Mouse (Mus musculus) midbrain, postnatal 0 days (tissue): ENCODE measurements at regions not wholly inside any gene's neighbourhood (a gene's known extent, or its start where the extent isn't known, plus 50 kb on each side); places are given as distances from the start of the nearest gene placed in this dataset.

Experiments used
- ATAC-seq: fragments of 200-750 bp; cut with Nextera tagmentation; 2 replicates; pipeline ENCODE4 v1.8.0; 2017; ENCODE audit warnings: moderate number of reproducible peaks, mild to moderate bottlenecking, moderate TSS enrichment, moderate library complexity; ENCODE audit not compliant: low FRiP score
- DNase-seq: peaks from one replicate; pipeline ENCODE4 v3.0.0-alpha.2; 2015; ENCODE audit warnings: low spot score
- H3K27ac ChIP-seq: fragments of 300-500 bp; sonication (generic); 2 replicates; pipeline ENCODE4 v1.5.1; 2014; ENCODE audit warnings: low read depth, mild to moderate bottlenecking, low read length, mixed read lengths
- H3K27me3 ChIP-seq: fragments of 300-500 bp; sonication (generic); 2 replicates; pipeline ENCODE4 v1.6.1; 2014; ENCODE audit warnings: low read length, control low read depth, mixed read lengths; ENCODE audit not compliant: insufficient read depth
- H3K36me3 ChIP-seq: fragments of 300-500 bp; sonication (generic); 2 replicates; pipeline ENCODE4 v1.6.1; 2014; ENCODE audit warnings: low read length, control low read depth, mixed read lengths; ENCODE audit not compliant: insufficient read depth
- H3K4me1 ChIP-seq: fragments of 300-500 bp; sonication (generic); 2 replicates; pipeline ENCODE4 v1.6.1; 2014; ENCODE audit warnings: mild to moderate bottlenecking, control low read depth, antibody characterized with exemption, low read length, mixed read lengths; ENCODE audit not compliant: insufficient read depth
- H3K4me2 ChIP-seq: fragments of 300-500 bp; sonication (generic); 2 replicates; pipeline ENCODE4 v1.6.1; 2014; ENCODE audit warnings: low read depth, mild to moderate bottlenecking, low read length, mixed read lengths; ENCODE audit not compliant: poor library complexity, severe bottlenecking
- H3K4me3 ChIP-seq: fragments of 300-500 bp; sonication (generic); 2 replicates; pipeline ENCODE4 v1.5.1; 2014; ENCODE audit warnings: low read depth, mild to moderate bottlenecking, low read length, moderate library complexity
- H3K9ac ChIP-seq: fragments of 300-500 bp; sonication (generic); replicated peaks from 2 replicates; pipeline ENCODE4 v1.6.1; 2014; ENCODE audit warnings: mild to moderate bottlenecking, low read length, moderate library complexity, mixed read lengths; ENCODE audit not compliant: poor library complexity, severe bottlenecking
- H3K9me3 ChIP-seq: fragments of 300-500 bp; sonication (generic); 2 replicates; pipeline ENCODE4 v1.6.1; 2016; ENCODE audit warnings: low read length, control low read depth
- CTCF ChIP-seq: IDR thresholded peaks from 2 replicates; pipeline ENCODE4 v1.5.1; 2016; ENCODE audit warnings: antibody characterized with exemption, mild to moderate bottlenecking
- WGBS: fragments of 180-500 bp; shearing (Covaris S2); extraction: QIAGEN DNeasy Blood & Tissue Kit; methylation state at CpG from one replicate; pipeline ENCODE4 v1.1.7; 2014; 5-methylcytosine and 5-hydroxymethylcytosine counted together

DNA sequence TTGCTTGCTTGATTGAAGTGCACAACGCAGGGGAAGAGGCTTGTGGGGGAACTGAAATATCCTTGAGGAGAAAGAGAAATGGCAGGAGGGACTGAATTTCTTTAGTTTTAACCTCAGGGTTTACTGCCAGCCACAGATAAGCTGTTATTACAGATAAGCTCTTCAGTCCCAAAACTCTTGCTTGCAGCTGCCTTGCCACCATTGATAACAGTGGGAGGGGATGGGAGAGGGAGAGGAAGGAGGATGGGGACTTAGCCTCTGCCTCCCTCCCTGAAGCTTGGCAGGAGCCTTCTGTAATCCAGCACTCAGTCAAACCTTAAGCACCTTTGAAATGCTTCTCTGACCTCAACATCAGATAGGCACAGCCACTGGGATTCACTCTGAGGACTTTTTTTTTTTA is 471.4 kb upstream of the Lsamp start:
- Histone ChIP-seq H3K4me1 (no peaks in the 10 kb centered on the region), H3K27ac (no peak overlapping the region), H3K27me3 (no peaks in the 10 kb centered on the region), H3K9me3 (no peaks in the 10 kb centered on the region), H3K9ac (no peak overlapping the region), H3K36me3 (no peaks in the 10 kb centered on the region), H3K4me3 (no peak overlapping the region), H3K4me2 (no peak overlapping the region)
- 25% methylated on average over 1 of the region's 1 CpGs for WGBS
- DNase-seq (no peak), ATAC-seq (no peak)
- no peak for TF ChIP-seq CTCF

DNA sequence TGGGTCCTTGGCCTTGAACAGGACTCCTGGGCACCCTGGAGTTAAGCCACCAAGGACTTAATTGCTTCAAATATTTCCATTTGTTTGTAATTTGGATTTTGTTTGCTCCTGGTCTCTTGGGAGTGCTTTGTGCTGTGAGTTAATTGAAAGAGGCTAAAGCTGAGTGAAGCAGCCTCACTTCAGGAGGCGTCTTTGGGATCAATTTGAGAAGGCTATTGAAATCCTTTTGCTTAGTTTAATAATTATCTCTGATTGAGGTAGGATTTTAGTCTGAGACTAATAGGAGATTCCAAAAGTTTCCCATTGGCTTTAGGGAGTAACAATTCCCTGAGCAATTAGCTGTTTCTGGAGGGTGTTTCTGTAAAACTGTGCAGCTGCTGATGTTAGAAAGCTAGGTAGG is 470.5 kb upstream of the Lsamp start:
- Histone ChIP-seq H3K27me3 (no peaks in the 10 kb centered on the region), H3K36me3 (no peaks in the 10 kb centered on the region), H3K9me3 (no peaks in the 10 kb centered on the region), H3K4me1 (no peaks in the 10 kb centered on the region), H3K9ac (no peak overlapping the region), H3K4me2 (no peak overlapping the region), H3K4me3 (no peak overlapping the region), H3K27ac (no peak overlapping the region)
- ATAC-seq (no peak), DNase-seq (no peak)
- 32% methylated on average over 1 of the region's 1 CpGs for WGBS
- no peak for TF ChIP-seq CTCF

DNA sequence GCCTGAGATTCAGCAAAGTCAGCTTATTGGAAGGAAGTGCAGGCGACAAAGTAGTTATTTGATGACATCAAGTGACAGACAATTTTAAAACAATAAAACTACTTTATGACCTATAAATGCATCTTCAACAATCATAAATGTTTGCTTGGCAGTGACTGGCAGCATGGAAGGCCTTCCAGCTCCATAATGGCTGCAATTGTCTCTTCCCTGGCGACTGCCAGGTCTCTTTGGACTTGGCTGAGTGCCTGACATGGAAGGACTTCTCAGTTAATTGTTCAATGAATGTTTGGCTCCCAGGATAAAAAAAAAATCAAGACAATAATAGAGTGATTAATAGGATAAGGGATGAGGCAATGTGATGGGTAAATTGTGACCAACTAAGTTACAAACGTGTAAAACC is 453.1 kb upstream of the Lsamp start:
- Histone ChIP-seq H3K4me2 (no peak overlapping the region), H3K9ac (no peak overlapping the region), H3K4me3 (no peak overlapping the region), H3K36me3 (no peaks in the 10 kb centered on the region), H3K9me3 (no peaks in the 10 kb centered on the region), H3K4me1 (no peaks in the 10 kb centered on the region), H3K27ac (no peak overlapping the region), H3K27me3 (no peaks in the 10 kb centered on the region)
- TF ChIP-seq CTCF: no peak
- ATAC-seq: no peak; the same call in 1 of the 2 replicates
- WGBS: 58% methylated on average over 3 of the region's 3 CpGs
- DNase-seq: peak; percentile 71

DNA sequence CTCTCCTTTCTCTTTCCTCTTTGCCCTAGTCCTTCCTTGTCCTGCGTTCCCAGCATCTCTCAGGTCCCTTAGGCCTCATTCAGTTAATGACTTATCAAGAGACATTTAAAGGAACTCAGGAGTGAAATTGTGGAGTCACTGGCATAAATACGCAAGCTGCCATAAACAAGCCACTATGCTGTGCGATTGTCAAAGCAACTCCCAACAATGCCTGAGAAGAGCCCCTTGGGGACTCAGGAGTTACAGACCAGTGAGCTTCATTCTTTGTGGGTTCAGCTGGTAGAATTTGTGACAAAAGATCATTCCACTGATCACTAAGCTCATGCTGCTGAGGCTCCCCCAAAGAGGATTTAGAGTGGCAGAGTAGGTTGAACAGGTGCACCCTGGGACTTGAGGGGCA is 451.4 kb upstream of the Lsamp start:
- H3K4me1 ChIP-seq: no peaks in the 10 kb centered on the region
- DNase-seq (peak; percentile 72), ATAC-seq (no peak)
- H3K4me3 ChIP-seq: no peak overlapping the region
- no peak overlapping the region for H3K9ac ChIP-seq
- 42% methylated on average over 3 of the region's 3 CpGs for WGBS
- H3K4me2 ChIP-seq: no peak overlapping the region
- H3K36me3 ChIP-seq: no peaks in the 10 kb centered on the region
- H3K9me3 ChIP-seq: no peaks in the 10 kb centered on the region
- H3K27ac ChIP-seq: no peak overlapping the region
- TF ChIP-seq CTCF: no peak
- no peaks in the 10 kb centered on the region for H3K27me3 ChIP-seq

DNA sequence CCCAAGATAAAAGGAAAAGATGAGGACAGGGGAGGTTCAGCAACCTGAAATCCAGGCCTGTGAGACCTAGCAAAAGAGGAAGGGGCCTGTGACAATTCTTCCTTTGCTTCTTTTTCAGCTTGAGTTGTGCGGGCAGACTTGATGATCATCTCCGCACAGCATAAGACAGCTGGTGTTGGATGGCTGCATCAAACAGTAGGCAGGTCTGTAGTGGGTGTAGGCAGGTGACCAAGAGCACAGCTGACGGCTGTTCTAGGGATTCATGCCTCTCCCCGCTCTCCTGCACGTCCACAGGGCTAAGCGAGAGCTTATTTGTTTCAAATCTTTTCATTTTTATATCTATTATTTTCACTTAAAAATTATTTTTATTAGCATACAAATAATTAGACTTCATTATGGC is 450.8 kb upstream of the Lsamp start:
- H3K4me2 ChIP-seq: no peak overlapping the region
- 92% methylated on average over 6 of the region's 6 CpGs for WGBS
- no peak for TF ChIP-seq CTCF
- H3K4me1 ChIP-seq: no peaks in the 10 kb centered on the region
- DNase-seq (peak; percentile 56), ATAC-seq (no peak; the same call in 1 of the 2 replicates)
- no peak overlapping the region for H3K9ac ChIP-seq
- no peaks in the 10 kb centered on the region for H3K9me3 ChIP-seq
- H3K36me3 ChIP-seq: no peaks in the 10 kb centered on the region
- H3K27ac ChIP-seq: no peak overlapping the region
- no peak overlapping the region for H3K4me3 ChIP-seq
- no peaks in the 10 kb centered on the region for H3K27me3 ChIP-seq

DNA sequence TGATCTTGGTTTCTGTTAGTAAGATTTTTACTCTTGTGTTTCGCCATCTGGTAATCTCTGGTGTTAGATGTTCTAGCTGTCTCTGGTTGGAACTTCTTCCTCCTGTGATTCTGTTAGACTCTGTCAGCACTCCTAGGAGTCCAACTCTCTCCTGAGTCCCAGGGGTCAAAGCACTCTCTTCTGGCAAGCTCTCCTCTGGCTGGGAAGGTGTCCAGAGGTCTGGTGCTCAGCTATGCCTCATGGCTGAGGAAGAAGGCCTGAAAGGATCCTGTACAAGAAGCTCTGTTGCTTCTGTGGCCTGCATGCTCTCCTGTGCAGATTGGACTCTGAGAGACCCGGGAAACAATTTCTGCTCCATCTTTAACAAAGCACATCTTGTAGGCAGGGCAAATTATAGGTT is 430.8 kb upstream of the Lsamp start:
- no peak overlapping the region for H3K27ac ChIP-seq
- no peaks in the 10 kb centered on the region for H3K4me1 ChIP-seq
- no peak for DNase-seq
- H3K4me3 ChIP-seq: no peak overlapping the region
- no peak for ATAC-seq
- H3K9ac ChIP-seq: no peak overlapping the region
- no peak overlapping the region for H3K4me2 ChIP-seq
- no peaks in the 10 kb centered on the region for H3K27me3 ChIP-seq
- H3K9me3 ChIP-seq: no peaks in the 10 kb centered on the region
- no peaks in the 10 kb centered on the region for H3K36me3 ChIP-seq
- 85% methylated on average over 2 of the region's 2 CpGs for WGBS
- TF ChIP-seq CTCF: no peak

DNA sequence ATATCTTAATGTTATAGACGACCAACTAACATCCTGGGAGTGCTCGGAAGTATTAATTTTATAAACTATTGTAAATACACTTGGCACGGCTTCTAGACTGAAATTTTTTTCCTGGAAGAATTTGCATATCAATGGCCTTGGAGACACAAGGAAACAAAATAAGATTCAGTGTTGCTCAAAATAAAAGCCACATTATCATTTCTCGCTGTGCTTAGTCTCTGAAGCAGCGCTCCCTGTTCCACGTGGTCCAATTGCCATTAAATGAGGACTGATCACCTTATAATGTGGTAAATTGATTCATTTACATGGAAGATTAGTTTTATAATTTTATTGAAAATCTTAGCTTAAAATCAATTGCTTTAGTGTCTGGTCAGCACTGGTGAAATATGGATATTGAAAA is 407.5 kb upstream of the Lsamp start:
- TF ChIP-seq CTCF: no peak
- DNase-seq (no peak), ATAC-seq (no peak)
- 30% methylated on average over 6 of the region's 6 CpGs for WGBS
- Histone ChIP-seq H3K27me3 (no peaks in the 10 kb centered on the region), H3K36me3 (no peaks in the 10 kb centered on the region), H3K4me2 (no peak overlapping the region; the same call in 1 of the 2 replicates), H3K9ac (no peak overlapping the region), H3K9me3 (no peaks in the 10 kb centered on the region), H3K4me3 (no peak overlapping the region), H3K4me1 (no peaks in the 10 kb centered on the region), H3K27ac (no peak overlapping the region)
